Mouse (Mus musculus) stomach, embryonic 14.5 days (tissue): ENCODE measurements around the gene Rab6a. TPM values are rescaled to one million over a fixed set of nuclear protein-coding genes. Genes with fewer than 3 reads are reported as not detected.
A peak's percentile ranks its signal among the peaks of the same experiment; 100 is the strongest.

Source experiments
- ATAC-seq: fragments of 200-750 bp; cut with Nextera tagmentation; 2 replicates; pipeline ENCODE4 v1.8.0; 2017; ENCODE audit warnings: low read depth, moderate TSS enrichment; ENCODE audit not compliant: insufficient number of reproducible peaks, insufficient read depth, low FRiP score
- H3K27ac ChIP-seq: fragments of 300-500 bp; sonication (generic); 2 replicates; pipeline ENCODE4 v1.5.1; 2014; ENCODE audit warnings: mild to moderate bottlenecking, low read length, moderate library complexity, mixed read lengths
- H3K27me3 ChIP-seq: fragments of 300-500 bp; sonication (generic); 2 replicates; pipeline ENCODE4 v1.6.1; 2014; ENCODE audit warnings: low read length, control low read depth, mixed read lengths; ENCODE audit not compliant: control insufficient read depth, insufficient read depth
- H3K36me3 ChIP-seq: fragments of 300-500 bp; sonication (generic); 2 replicates; pipeline ENCODE4 v1.6.1; 2014; ENCODE audit warnings: mild to moderate bottlenecking, control low read depth, low read length, moderate library complexity, mixed read lengths; ENCODE audit not compliant: control insufficient read depth, insufficient read depth
- H3K4me1 ChIP-seq: fragments of 300-500 bp; sonication (generic); 2 replicates; pipeline ENCODE4 v1.6.1; 2014; ENCODE audit warnings: low read length, control low read depth, mixed read lengths; ENCODE audit not compliant: control insufficient read depth, insufficient read depth
- H3K4me2 ChIP-seq: fragments of 300-500 bp; sonication (generic); replicated peaks from 2 replicates; pipeline ENCODE4 v1.6.1; 2014; ENCODE audit warnings: low read depth, low read length, control low read depth
- H3K4me3 ChIP-seq: fragments of 300-500 bp; sonication (generic); 2 replicates; pipeline ENCODE4 v1.5.1; 2014; ENCODE audit warnings: low read depth, low read length, control low read depth
- H3K9ac ChIP-seq: fragments of 300-500 bp; sonication (generic); replicated peaks from 2 replicates; pipeline ENCODE4 v1.6.1; 2014; ENCODE audit warnings: low read depth, mild to moderate bottlenecking, control low read depth, low read length, moderate library complexity, mixed read lengths
- H3K9me3 ChIP-seq: fragments of 300-500 bp; sonication (generic); 2 replicates; pipeline ENCODE4 v1.6.1; 2016; ENCODE audit warnings: low read depth, low read length, control low read depth; ENCODE audit not compliant: control insufficient read depth
- WGBS: fragments of 180-500 bp; shearing (Covaris S2); extraction: QIAGEN DNeasy Blood & Tissue Kit; methylation state at CpG from one replicate; pipeline ENCODE4 v1.1.7; 2014; 5-methylcytosine and 5-hydroxymethylcytosine counted together
- polyA plus RNA-seq: library from polyadenylated mRNA; unstranded; fragments of >200 nt; fragmentation: Nextera tagmentation; extraction: Ambion mirVana; gene quantifications from 2 replicates; pipeline ENCODE4 v1.2.1, GENCODE M21; 2014

Gene Rab6a
- polyA plus RNA-seq, 1 experiment from 2014 or later, result 109 TPM

DNA sequence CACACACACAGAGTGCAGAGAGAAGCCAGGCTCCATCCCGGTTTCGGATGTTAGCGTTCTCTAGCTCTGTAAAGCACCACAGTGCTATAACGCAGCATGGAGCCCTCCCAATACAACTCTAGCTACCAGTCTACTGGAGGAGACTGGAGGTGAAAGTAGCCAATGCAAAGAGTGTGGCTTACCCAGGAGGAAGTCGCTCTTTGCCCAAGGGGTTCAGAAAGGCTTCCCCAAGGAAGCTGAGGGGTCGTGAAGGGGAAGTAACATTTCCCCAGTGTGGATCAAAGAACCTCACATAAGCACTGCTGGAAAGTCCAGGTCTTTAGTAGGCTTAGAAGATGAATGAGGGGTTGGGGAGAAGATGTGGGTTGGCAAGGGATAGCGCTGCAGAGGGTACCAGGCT, 54.1 kb downstream of the Rab6a start:
- Histone ChIP-seq H3K9ac (no peak overlapping the region), H3K4me3 (no peak overlapping the region), H3K9me3 (no peaks in the 10 kb centered on the region), H3K4me2 (no peak overlapping the region), H3K4me1 (peaks cover 4% of the 10 kb centered on the region; the same call in 1 of the 2 replicates), H3K36me3 (no peaks in the 10 kb centered on the region), H3K27me3 (no peaks in the 10 kb centered on the region), H3K27ac (no peak overlapping the region)
- WGBS, result 86% methylated on average over 7 of the region's 7 CpGs
- no peak for ATAC-seq

DNA sequence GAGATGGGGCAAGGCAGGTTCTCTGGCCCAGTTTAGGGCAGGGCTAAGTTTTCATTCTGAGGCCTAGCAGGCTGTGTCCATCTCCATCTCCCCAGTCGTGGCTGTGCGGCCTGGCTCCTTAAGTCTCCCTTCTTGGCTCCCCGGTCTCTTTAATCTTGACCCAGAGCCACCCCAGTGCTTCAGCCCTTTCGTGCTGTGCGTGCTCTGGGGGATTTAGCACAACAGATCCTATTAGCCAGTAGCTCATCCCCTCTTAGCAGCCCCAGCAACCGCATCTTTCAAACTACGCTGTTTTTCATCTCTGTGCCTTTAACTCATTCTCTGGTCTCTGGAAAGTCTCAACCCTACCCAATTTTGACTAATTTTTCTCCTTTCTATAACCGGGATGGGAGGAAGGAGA, 55.0 kb downstream of the Rab6a start, which contains the start of gene Plekhb1:
Gene Plekhb1 (minus strand): TSS at position 184 of the 400 bp plus-strand sequence.
- WGBS, result 65% methylated on average over 8 of the region's 8 CpGs

DNA sequence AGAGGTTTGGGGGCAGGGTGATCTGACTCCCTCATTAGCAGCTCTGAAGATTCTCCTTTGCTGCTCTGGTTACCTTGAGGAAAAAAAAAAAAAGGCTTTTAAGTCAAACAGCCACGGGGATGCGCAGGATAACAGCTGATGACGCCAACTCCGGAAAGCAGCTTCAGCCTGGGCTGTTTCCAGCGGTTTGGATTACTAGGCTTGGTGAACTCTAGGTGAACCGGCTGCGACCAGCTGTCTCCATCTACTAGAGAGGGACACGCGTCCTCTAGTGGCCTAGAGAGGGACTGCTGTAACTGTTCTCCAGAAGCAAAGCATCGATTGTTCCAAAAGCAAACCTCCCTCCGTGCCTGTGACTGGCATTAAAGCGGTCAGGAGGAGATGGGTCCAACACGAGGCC, 56.0 kb downstream of the Rab6a start:
- Histone ChIP-seq H3K4me3 (no peak overlapping the region), H3K27me3 (no peaks in the 10 kb centered on the region), H3K4me1 (peaks cover 4% of the 10 kb centered on the region; the same call in 1 of the 2 replicates), H3K4me2 (peak overlapping the region; percentile 27; the same call in 1 of the 2 replicates), H3K9me3 (no peaks in the 10 kb centered on the region), H3K27ac (no peak overlapping the region), H3K36me3 (no peaks in the 10 kb centered on the region), H3K9ac (no peak overlapping the region)
- peak; percentile 87 for ATAC-seq
- WGBS, result 1% methylated on average over 13 of the region's 13 CpGs

More for the DNA sequence above, 55.0 kb downstream of the Rab6a start, which contains the start of gene Plekhb1:
- Histone ChIP-seq H3K27ac (no peak within 1 kb of the TSS), H3K36me3 (no peaks in the 10 kb centered on the region), H3K4me3 (no peak within 1 kb of the TSS), H3K4me2 (peak within 1 kb of the TSS; percentile 27; the same call in 1 of the 2 replicates), H3K27me3 (no peaks in the 10 kb centered on the region), H3K4me1 (peaks cover 4% of the 10 kb centered on the region; the same call in 1 of the 2 replicates), H3K9ac (no peak within 1 kb of the TSS), H3K9me3 (no peaks in the 10 kb centered on the region)
- ATAC-seq, result no peak

DNA sequence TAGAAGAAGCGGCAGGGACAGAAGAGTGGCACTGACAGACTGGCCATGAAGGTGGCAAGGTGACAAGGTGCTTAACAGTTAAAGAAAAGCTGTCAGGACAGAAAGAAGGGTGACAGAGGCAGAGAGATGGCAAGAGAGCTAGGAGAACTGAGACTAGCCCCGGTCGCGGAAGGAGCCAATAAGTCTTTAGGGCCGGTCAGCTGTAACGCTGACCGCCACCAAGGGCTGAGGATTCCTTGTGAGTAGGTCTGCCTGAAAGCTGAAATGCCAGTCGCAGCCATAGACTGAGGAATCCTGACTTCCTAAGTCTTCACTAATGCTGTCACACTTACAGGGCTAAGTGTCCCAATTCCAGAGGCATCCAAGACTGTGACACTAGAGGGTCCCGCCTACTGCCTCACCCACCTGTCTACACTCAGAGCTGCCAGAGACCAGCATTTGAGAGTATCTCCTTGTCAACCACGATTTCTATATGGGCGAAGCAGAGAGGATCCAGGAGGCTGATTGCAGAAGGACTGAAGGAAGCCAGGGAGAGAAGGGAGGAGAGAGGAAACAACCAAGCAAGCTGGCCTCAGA, 56.6 kb downstream of the Rab6a start:
- WGBS, result 65% methylated on average over 11 of the region's 11 CpGs
- no peak overlapping the region for H3K9ac ChIP-seq
- H3K4me2 ChIP-seq, result no peak overlapping the region
- no peak for ATAC-seq
- H3K4me1 ChIP-seq, result no peaks in the 10 kb centered on the region
- no peak overlapping the region for H3K4me3 ChIP-seq
- H3K27me3 ChIP-seq, result no peaks in the 10 kb centered on the region
- no peak overlapping the region for H3K27ac ChIP-seq
- H3K36me3 ChIP-seq, result no peaks in the 10 kb centered on the region
- no peaks in the 10 kb centered on the region for H3K9me3 ChIP-seq

DNA sequence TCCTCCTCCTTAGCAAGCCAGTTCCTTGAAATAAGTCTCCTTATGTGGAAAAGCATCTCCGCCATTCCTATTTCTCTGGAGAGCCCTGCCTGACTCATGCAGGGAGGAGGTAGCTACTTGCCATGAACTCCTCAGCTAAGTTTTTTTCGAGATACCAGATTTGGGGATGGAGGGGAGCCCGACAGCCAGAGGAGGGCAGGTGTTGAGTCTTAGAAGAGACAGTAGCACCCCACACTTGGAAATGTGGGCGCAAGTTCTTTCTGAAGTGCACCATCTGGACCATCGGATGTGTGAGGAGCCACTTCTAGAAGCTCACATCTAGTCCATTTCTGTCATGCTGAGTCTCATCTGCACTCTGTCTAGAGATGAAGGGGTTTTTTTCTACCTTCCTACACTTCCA, 63.4 kb downstream of the Rab6a start:
- H3K4me2 ChIP-seq, result no peak overlapping the region
- no peak overlapping the region for H3K9ac ChIP-seq
- no peaks in the 10 kb centered on the region for H3K4me1 ChIP-seq
- no peaks in the 10 kb centered on the region for H3K36me3 ChIP-seq
- H3K9me3 ChIP-seq, result no peaks in the 10 kb centered on the region
- no peaks in the 10 kb centered on the region for H3K27me3 ChIP-seq
- WGBS, result 84% methylated on average over 5 of the region's 5 CpGs
- H3K4me3 ChIP-seq, result no peak overlapping the region
- H3K27ac ChIP-seq, result no peak overlapping the region
- ATAC-seq, result no peak

DNA sequence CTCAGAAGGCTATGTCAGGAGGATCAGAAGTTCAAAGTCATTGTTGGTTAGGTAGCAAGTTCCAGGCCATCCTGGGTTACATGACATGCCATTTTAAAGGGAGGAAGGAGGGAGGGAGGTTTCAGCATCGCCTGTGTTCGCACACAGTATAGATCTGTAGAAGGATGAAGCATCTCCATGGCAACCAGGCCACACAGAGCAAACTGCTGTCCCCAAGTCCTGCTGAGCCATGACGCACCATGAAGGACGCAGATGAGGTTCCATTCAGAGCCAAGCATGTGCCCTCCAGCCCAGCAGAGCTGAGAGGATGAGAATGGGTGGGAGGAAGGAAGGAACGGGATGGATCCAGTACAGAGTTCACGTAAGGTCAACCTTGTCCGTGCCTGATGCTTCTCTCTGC, 66.2 kb downstream of the Rab6a start:
- Histone ChIP-seq H3K27ac (no peak overlapping the region), H3K9me3 (no peaks in the 10 kb centered on the region)
- 71% methylated on average over 7 of the region's 7 CpGs for WGBS

DNA sequence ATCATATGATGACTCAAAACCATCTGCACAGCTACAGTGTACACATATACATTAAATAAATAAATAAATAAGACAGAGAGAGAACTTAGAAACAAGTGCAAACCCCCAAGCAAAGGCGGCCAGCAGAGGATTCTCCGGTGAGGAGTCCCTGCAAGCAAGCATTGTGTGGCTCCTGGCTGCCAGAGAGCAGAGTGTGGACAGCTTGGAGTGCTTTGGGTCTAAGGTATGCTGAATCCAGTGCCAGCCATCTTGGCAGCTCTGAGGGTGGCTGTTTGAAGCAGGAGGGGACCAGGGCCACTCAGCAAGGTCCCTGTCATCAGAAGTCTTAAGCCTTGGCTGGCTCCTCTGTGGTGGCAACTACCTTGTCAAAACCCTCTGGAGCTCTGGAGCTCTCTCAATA, 67.7 kb downstream of the Rab6a start:
- no peaks in the 10 kb centered on the region for H3K9me3 ChIP-seq
- H3K36me3 ChIP-seq, result no peaks in the 10 kb centered on the region
- no peaks in the 10 kb centered on the region for H3K27me3 ChIP-seq
- 0 out of 2 replicates have a peak, but pooled peaks cover 3% of the 10 kb centered on the region for H3K4me1 ChIP-seq
- H3K9ac ChIP-seq, result no peak overlapping the region
- no peak for ATAC-seq
- no peak overlapping the region for H3K27ac ChIP-seq
- no peak overlapping the region for H3K4me3 ChIP-seq
- H3K4me2 ChIP-seq, result no peak overlapping the region
- 93% methylated on average over 2 of the region's 2 CpGs for WGBS

More for the DNA sequence above, 66.2 kb downstream of the Rab6a start:
- no peak for ATAC-seq
- no peaks in the 10 kb centered on the region for H3K36me3 ChIP-seq
- H3K9ac ChIP-seq, result no peak overlapping the region
- H3K4me1 ChIP-seq, result no peaks in the 10 kb centered on the region
- H3K4me2 ChIP-seq, result no peak overlapping the region
- no peaks in the 10 kb centered on the region for H3K27me3 ChIP-seq
- no peak overlapping the region for H3K4me3 ChIP-seq

DNA sequence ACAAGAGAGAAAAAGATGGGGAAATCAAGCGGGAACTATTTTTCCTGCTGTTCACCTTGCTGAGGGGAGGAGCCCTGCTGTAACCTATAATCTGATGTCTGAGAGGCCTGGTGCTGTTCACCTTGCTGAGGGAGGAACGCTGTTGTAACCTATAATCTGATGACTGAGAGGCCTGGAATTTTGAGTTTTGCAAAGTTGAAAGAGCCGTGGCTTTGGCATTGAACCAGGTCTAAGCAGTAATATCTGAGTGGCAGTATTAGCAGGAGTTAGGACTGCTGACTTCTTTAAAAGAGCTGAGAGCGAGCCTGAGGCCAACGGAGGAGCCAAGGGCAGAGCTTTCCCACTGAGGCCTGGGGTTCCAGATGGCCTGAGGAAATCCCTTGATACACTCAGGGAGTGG, 70.8 kb downstream of the Rab6a start:
- ATAC-seq, result no peak
- Histone ChIP-seq H3K36me3 (no peaks in the 10 kb centered on the region), H3K27ac (no peak overlapping the region), H3K9ac (no peak overlapping the region), H3K27me3 (no peaks in the 10 kb centered on the region), H3K9me3 (no peaks in the 10 kb centered on the region), H3K4me2 (no peak overlapping the region), H3K4me1 (0 out of 2 replicates have a peak, but pooled peaks cover 3% of the 10 kb centered on the region), H3K4me3 (no peak overlapping the region)
- 78% methylated on average over 5 of the region's 5 CpGs for WGBS
